Mouse (Mus musculus): ENCODE data around the gene Bsn. TPM values are rescaled to one million over a fixed set of nuclear protein-coding genes. Genes with fewer than 3 reads are reported as not detected.

Gene Bsn
- total and polyA plus RNA-seq, 2 experiments from 2014 or later = 0.03 to 0.42 TPM

GRCm38 (mm10) chr9:108212426-108212825 lies 22.2 kb upstream of the Bsn start:
- WGBS = 40% methylated on average over 2 of the region's 2 CpGs
- peak overlapping the region; percentile 11; the same call in 1 of the 2 replicates for H3K9ac ChIP-seq (replicated peaks; ENCODE audit: low read depth, low read length)
- peaks cover 21% of the 10 kb centered on the region for H3K4me1 ChIP-seq (ENCODE audit: control insufficient read depth, insufficient read depth)
- no peak overlapping the region for H3K4me2 ChIP-seq (ENCODE audit: low read depth, low read length)
- H3K27ac ChIP-seq (ENCODE audit: low read depth) = peak overlapping the region; percentile 39
- ATAC-seq (ENCODE audit: insufficient read depth, low read depth) = no peak
- TF ChIP-seq EP300 (IDR thresholded peaks at IDR 0.05; ENCODE audit: low read depth) (no peak), CTCF (IDR thresholded peaks at IDR 0.05; ENCODE audit: low read depth) (no peak)
- DNase-seq (ENCODE audit: low spot score) = no peak
- no peaks in the 10 kb centered on the region for H3K9me3 ChIP-seq (replicated peaks; ENCODE audit: control insufficient read depth, low read length)
- no peak overlapping the region for H3K4me3 ChIP-seq (ENCODE audit: low read depth, low read length)
- peaks cover 48% of the 10 kb centered on the region for H3K36me3 ChIP-seq (replicated peaks; ENCODE audit: control insufficient read depth, insufficient read depth, low read length)
- H3K27me3 ChIP-seq (ENCODE audit: control insufficient read depth, insufficient read depth, low read length) = no peaks in the 10 kb centered on the region

GRCm38 (mm10) chr9:108205571-108205901 lies 15.4 kb upstream of the Bsn start:
- Histone ChIP-seq H3K9ac (replicated peaks; ENCODE audit: low read depth, low read length) (no peak overlapping the region), H3K27ac (ENCODE audit: low read depth) (no peak overlapping the region), H3K27me3 (ENCODE audit: control insufficient read depth, insufficient read depth, low read length) (no peaks in the 10 kb centered on the region), H3K36me3 (replicated peaks; ENCODE audit: control insufficient read depth, insufficient read depth, low read length) (peaks cover 47% of the 10 kb centered on the region), H3K9me3 (replicated peaks; ENCODE audit: control insufficient read depth, low read length) (no peaks in the 10 kb centered on the region), H3K4me3 (ENCODE audit: low read depth, low read length) (no peak overlapping the region), H3K4me2 (ENCODE audit: low read depth, low read length) (no peak overlapping the region), H3K4me1 (ENCODE audit: control insufficient read depth, insufficient read depth) (no peaks in the 10 kb centered on the region)
- DNase-seq (ENCODE audit: low spot score) (no peak), ATAC-seq (ENCODE audit: insufficient read depth, low read depth) (no peak)
- TF ChIP-seq EP300 (IDR thresholded peaks at IDR 0.05; ENCODE audit: low read depth) = no peak
- TF ChIP-seq CTCF (IDR thresholded peaks at IDR 0.05; ENCODE audit: low read depth) = no peak
- 73% methylated on average over 3 of the region's 3 CpGs for WGBS

GRCm38 (mm10) chr9:108204884-108205570 lies 14.8 kb upstream of the Bsn start:
- no peak overlapping the region for H3K4me3 ChIP-seq (ENCODE audit: low read depth, low read length)
- 81% methylated on average over 8 of the region's 8 CpGs for WGBS
- no peak overlapping the region for H3K27ac ChIP-seq (ENCODE audit: low read depth)
- no peak for TF ChIP-seq EP300 (IDR thresholded peaks at IDR 0.05; ENCODE audit: low read depth)
- TF ChIP-seq CTCF (IDR thresholded peaks at IDR 0.05; ENCODE audit: low read depth) = no peak
- ATAC-seq (ENCODE audit: insufficient read depth, low read depth) = no peak
- H3K4me2 ChIP-seq (ENCODE audit: low read depth, low read length) = no peak overlapping the region
- H3K4me1 ChIP-seq (ENCODE audit: control insufficient read depth, insufficient read depth) = no peaks in the 10 kb centered on the region
- no peaks in the 10 kb centered on the region for H3K9me3 ChIP-seq (replicated peaks; ENCODE audit: control insufficient read depth, low read length)
- no peak overlapping the region for H3K9ac ChIP-seq (replicated peaks; ENCODE audit: low read depth, low read length)
- H3K27me3 ChIP-seq (ENCODE audit: control insufficient read depth, insufficient read depth, low read length) = no peaks in the 10 kb centered on the region
- peaks cover 47% of the 10 kb centered on the region for H3K36me3 ChIP-seq (replicated peaks; ENCODE audit: control insufficient read depth, insufficient read depth, low read length)
- DNase-seq (ENCODE audit: low spot score) = no peak

GRCm38 (mm10) chr9:108203015-108203414 lies 12.8 kb upstream of the Bsn start:
- TF ChIP-seq CTCF (IDR thresholded peaks at IDR 0.05; ENCODE audit: low read depth) (peak; percentile 64), EP300 (IDR thresholded peaks at IDR 0.05; ENCODE audit: low read depth) (no peak)

DNA sequence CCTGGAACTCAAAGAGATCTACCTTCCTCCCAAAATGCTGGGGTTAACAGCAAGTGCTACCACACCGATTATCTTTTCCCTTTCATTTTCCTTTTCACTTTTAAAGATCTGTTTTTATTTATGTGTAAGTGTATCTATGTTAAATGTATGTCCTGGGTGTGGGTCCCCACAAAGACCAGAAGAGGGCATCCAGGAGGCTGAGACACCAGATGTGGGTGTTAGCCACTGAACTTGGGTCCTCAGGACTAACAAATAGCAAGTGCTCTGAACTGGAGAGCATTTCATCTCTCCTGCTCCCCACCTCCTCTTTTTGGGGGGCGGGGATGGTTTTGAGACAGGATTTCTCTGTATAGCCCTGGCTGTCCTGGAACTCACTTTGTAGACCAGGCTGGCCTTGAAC lies 12.0 kb upstream of the Bsn start:
- no peak overlapping the region for H3K4me2 ChIP-seq (ENCODE audit: low read depth, low read length)
- no peak overlapping the region for H3K9ac ChIP-seq (replicated peaks; ENCODE audit: low read depth, low read length)
- H3K4me3 ChIP-seq (ENCODE audit: low read depth, low read length) = no peak overlapping the region
- no peaks in the 10 kb centered on the region for H3K4me1 ChIP-seq (ENCODE audit: control insufficient read depth, insufficient read depth)
- no peak overlapping the region for H3K27ac ChIP-seq (ENCODE audit: low read depth)
- peaks cover 18% of the 10 kb centered on the region for H3K36me3 ChIP-seq (replicated peaks; ENCODE audit: control insufficient read depth, insufficient read depth, low read length)
- H3K9me3 ChIP-seq (replicated peaks; ENCODE audit: control insufficient read depth, low read length) = no peaks in the 10 kb centered on the region
- no peak for ATAC-seq (ENCODE audit: insufficient read depth, low read depth)
- H3K27me3 ChIP-seq (ENCODE audit: control insufficient read depth, insufficient read depth, low read length) = no peaks in the 10 kb centered on the region
- 96% methylated on average over 2 of the region's 2 CpGs for WGBS
- TF ChIP-seq EP300 (IDR thresholded peaks at IDR 0.05; ENCODE audit: low read depth) (no peak), CTCF (IDR thresholded peaks at IDR 0.05; ENCODE audit: low read depth) (no peak)
- DNase-seq (ENCODE audit: low spot score) = no peak

More at GRCm38 (mm10) chr9:108203015-108203414, 12.8 kb upstream of the Bsn start:
- Histone ChIP-seq H3K4me1 (ENCODE audit: control insufficient read depth, insufficient read depth) (no peaks in the 10 kb centered on the region), H3K9me3 (replicated peaks; ENCODE audit: control insufficient read depth, low read length) (no peaks in the 10 kb centered on the region), H3K27me3 (ENCODE audit: control insufficient read depth, insufficient read depth, low read length) (no peaks in the 10 kb centered on the region), H3K27ac (ENCODE audit: low read depth) (no peak overlapping the region), H3K4me2 (ENCODE audit: low read depth, low read length) (peak overlapping the region; percentile 37; the same call in 1 of the 2 replicates), H3K36me3 (replicated peaks; ENCODE audit: control insufficient read depth, insufficient read depth, low read length) (peaks cover 27% of the 10 kb centered on the region), H3K4me3 (ENCODE audit: low read depth, low read length) (no peak overlapping the region), H3K9ac (replicated peaks; ENCODE audit: low read depth, low read length) (no peak overlapping the region)
- 32% methylated on average over 13 of the region's 13 CpGs for WGBS
- DNase-seq (ENCODE audit: low spot score) (peak; percentile 49), ATAC-seq (ENCODE audit: insufficient read depth, low read depth) (no peak)

- no peak overlapping the region for H3K27ac ChIP-seq (ENCODE audit: low read depth)
Measured at GRCm38 (mm10) chr9:108201160-108201559, 11.0 kb upstream of the Bsn start.

More at GRCm38 (mm10) chr9:108201160-108201559, 11.0 kb upstream of the Bsn start:
- no peaks in the 10 kb centered on the region for H3K27me3 ChIP-seq (ENCODE audit: control insufficient read depth, insufficient read depth, low read length)
- WGBS = 0% methylated on average over 13 of the region's 13 CpGs
- H3K9ac ChIP-seq (replicated peaks; ENCODE audit: low read depth, low read length) = no peak overlapping the region
- H3K4me3 ChIP-seq (ENCODE audit: low read depth, low read length) = no peak overlapping the region
- no peaks in the 10 kb centered on the region for H3K4me1 ChIP-seq (ENCODE audit: control insufficient read depth, insufficient read depth)
- H3K4me2 ChIP-seq (ENCODE audit: low read depth, low read length) = peak overlapping the region; percentile 52
- peak; percentile 79 for TF ChIP-seq CTCF (IDR thresholded peaks at IDR 0.05; ENCODE audit: low read depth)
- no peak for TF ChIP-seq EP300 (IDR thresholded peaks at IDR 0.05; ENCODE audit: low read depth)
- peak; percentile 100 for DNase-seq (ENCODE audit: low spot score)
- H3K9me3 ChIP-seq (replicated peaks; ENCODE audit: control insufficient read depth, low read length) = no peaks in the 10 kb centered on the region
- peaks cover 10% of the 10 kb centered on the region for H3K36me3 ChIP-seq (replicated peaks; ENCODE audit: control insufficient read depth, insufficient read depth, low read length)
- peak; percentile 99 for ATAC-seq (ENCODE audit: insufficient read depth, low read depth)
